Mouse (Mus musculus) stomach, postnatal 0 days (tissue): ENCODE measurements around the gene Arhgap29.

ENCODE experiments used
- CTCF ChIP-seq: IDR thresholded peaks from 2 replicates; pipeline ENCODE4 v1.5.1; 2016; ENCODE audit warnings: antibody characterized with exemption, low read depth, mild to moderate bottlenecking, moderate library complexity
- EP300 ChIP-seq: optimal IDR thresholded peaks from 2 replicates; pipeline ENCODE3; 2016; ENCODE audit warnings: antibody characterized with exemption

DNA sequence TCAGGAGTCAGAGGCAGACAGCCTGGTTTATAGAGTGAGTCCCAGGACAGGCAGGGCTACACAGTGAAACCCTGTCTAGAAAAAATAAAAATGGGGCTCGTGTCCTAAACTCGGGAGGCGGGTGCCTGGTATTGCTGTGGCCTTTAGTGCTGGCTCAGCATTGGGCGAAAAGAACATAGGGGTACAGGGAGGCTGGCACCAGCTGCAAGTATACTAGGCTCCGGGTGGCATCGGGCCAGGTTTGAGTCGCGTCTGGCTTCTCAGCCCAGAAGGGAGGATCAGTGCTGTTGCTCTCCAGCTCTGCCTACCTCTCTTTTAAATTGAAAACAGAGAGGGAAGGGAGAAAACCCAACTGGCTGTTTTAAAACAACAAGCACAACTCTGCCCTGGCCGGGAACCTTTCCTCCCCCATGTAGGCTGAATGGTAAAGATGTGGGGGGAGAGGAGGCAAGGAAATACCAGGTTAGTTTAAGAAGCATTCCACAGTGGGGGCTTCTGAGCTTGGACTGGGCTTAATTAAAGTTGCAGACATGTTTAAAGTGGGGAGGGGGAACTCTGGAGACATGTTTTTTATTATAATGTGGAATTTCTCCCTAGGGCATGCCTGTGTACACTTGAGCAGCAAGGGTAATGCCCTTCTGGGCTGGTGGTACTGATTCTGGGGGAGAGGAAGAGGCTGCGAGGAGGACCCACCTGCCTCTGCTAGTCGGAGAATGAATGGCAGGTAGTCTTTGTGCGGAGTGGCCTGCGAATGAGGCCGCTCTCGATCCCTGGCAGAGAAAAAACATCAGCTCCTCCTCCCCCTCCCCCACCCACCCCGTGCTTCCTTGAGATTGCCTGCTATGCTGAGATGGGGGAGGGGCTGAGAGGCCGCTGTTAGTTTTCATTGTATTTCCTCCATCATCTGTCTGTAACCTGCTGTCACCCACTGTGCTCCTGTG, 95.8 kb downstream of the Arhgap29 start:
- TF ChIP-seq EP300 (no peak), CTCF (no peak)
